Mouse (Mus musculus) heart, embryonic 12.5 days (tissue): ENCODE results near the gene Vmn1r209. TPM values are rescaled to one million over a fixed set of nuclear protein-coding genes. Genes with fewer than 3 reads are reported as not detected.
"Not testable (repeated sequence)": the region's sequence is repeated elsewhere in the genome, so short reads cannot be mapped to it uniquely, and the experiment has no call there.

Source experiments
- ATAC-seq: fragments of 200-750 bp; cut with Nextera tagmentation; 2 replicates; pipeline ENCODE4 v1.8.0; 2017; ENCODE audit warnings: moderate TSS enrichment, moderate library complexity; ENCODE audit not compliant: insufficient number of reproducible peaks, low FRiP score
- H3K27ac ChIP-seq: fragments of 300-500 bp; sonication (generic); 2 replicates; pipeline ENCODE4 v1.5.1; 2016; ENCODE audit warnings: mild to moderate bottlenecking, moderate library complexity; ENCODE audit not compliant: poor library complexity, severe bottlenecking
- H3K27me3 ChIP-seq: fragments of 300-500 bp; sonication (generic); replicated peaks from 2 replicates; pipeline ENCODE4 v1.6.1; 2016; ENCODE audit warnings: mild to moderate bottlenecking, moderate library complexity
- H3K36me3 ChIP-seq: fragments of 300-500 bp; sonication (generic); 2 replicates; pipeline ENCODE4 v1.6.1; 2016; ENCODE audit warnings: mild to moderate bottlenecking, moderate library complexity
- H3K4me1 ChIP-seq: fragments of 300-500 bp; sonication (generic); replicated peaks from 2 replicates; pipeline ENCODE4 v1.6.1; 2016; ENCODE audit warnings: mild to moderate bottlenecking
- H3K4me2 ChIP-seq: fragments of 300-500 bp; sonication (generic); 2 replicates; pipeline ENCODE4 v1.6.1; 2016; ENCODE audit warnings: mild to moderate bottlenecking, moderate library complexity
- H3K4me3 ChIP-seq: fragments of 300-500 bp; sonication (generic); 2 replicates; pipeline ENCODE4 v1.5.1; 2016; ENCODE audit warnings: mild to moderate bottlenecking
- H3K9ac ChIP-seq: fragments of 300-500 bp; sonication (generic); 2 replicates; pipeline ENCODE4 v1.6.1; 2016; ENCODE audit warnings: mild to moderate bottlenecking, moderate library complexity
- H3K9me3 ChIP-seq: fragments of 300-500 bp; sonication (generic); replicated peaks from 2 replicates; pipeline ENCODE4 v1.6.1; 2016; ENCODE audit warnings: mild to moderate bottlenecking, moderate library complexity
- WGBS: fragments of 180-500 bp; shearing (Covaris S2); methylation state at CpG from one replicate; pipeline ENCODE4 v1.1.7; 2016; 5-methylcytosine and 5-hydroxymethylcytosine counted together
- polyA plus RNA-seq: library from polyadenylated mRNA; unstranded; fragments of >200 nt; fragmentation: Nextera tagmentation; extraction: Ambion mirVana; gene quantifications from 2 replicates; pipeline ENCODE4 v1.2.1, GENCODE M21; 2016

The Vmn1r209 gene
- polyA plus RNA-seq: not detected in 2 replicates

DNA sequence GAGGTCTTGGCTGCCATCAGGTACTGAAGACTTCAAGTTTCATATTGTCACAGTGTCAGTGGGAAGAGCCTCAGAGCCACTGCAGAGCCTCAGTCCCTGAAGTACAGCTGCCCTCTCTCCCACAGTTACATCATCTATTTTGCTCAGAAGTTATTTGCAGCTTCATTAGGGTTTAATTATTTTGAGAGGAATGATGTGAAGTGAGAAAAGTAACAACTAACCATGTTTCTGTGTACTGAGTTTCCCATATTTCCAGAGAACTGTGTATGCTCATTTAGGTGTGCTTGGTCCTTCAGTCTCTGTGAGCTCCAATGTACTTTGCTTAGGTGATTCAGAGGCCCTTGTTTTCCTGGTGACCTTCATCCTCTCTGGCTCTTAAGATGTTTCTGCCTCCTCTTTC lies at the start of gene Vmn1r209:
Vmn1r209 (minus strand) TSS at position 101 of the 400 bp plus-strand sequence.
- not testable (repeated sequence) for H3K4me3 ChIP-seq, H3K27ac ChIP-seq, H3K9ac ChIP-seq, ATAC-seq, H3K4me2 ChIP-seq, H3K27me3 ChIP-seq, H3K9me3 ChIP-seq, H3K4me1 ChIP-seq, H3K36me3 ChIP-seq

DNA sequence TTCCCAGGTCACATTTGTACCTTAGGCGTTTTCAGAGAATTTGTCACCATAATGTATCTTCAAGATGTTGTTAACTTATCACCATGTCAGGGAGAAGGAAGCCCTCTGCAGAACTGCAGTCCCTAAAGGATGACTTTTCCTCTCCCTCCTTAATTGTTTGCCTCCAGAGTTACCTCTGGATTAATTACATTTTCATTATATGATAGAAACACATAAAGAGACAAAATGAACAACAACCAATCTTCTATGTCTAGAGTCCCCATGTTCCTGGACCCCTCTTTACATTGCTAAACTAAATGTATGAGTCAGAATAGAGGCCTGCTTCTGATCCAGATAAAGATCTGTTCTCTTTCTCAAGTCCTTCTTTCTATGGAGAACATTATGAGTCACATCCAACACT lies 48.0 kb upstream of the Vmn1r209 start, which contains the start of gene Vmn1r211:
Vmn1r211 (minus strand) TSS at position 101 of the 400 bp plus-strand sequence.
- H3K4me3 ChIP-seq: no peak within 1 kb of the TSS
- no peak for ATAC-seq
- 41% methylated on average over 1 of the region's 1 CpGs for WGBS

DNA sequence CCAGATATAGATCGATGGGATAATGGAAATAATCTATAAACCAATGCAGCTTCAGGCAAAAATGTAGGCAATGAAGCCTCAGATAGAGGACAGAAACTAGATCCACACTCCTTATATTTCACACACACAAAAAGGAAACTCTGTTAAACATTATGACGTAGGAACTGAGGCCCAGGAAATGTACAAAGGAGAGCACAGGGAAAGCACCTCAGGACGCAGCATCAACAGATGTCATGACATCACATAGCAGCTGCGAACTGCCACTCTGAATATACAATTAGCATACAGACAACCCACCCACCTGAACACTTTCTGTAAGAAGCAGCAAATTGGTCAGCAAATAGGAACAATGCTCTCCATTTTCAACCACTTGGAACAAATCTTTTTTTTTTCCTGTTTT lies 45.3 kb upstream of the Vmn1r209 start:
- no peak for ATAC-seq
- no peaks in the 10 kb centered on the region for H3K4me1 ChIP-seq
- WGBS: 70% methylated on average over 4 of the region's 4 CpGs
- no peak overlapping the region for H3K4me2 ChIP-seq
- no peak overlapping the region for H3K9ac ChIP-seq
- H3K36me3 ChIP-seq: no peaks in the 10 kb centered on the region
- H3K9me3 ChIP-seq: no peaks in the 10 kb centered on the region; the same call in 1 of the 2 replicates
- H3K27me3 ChIP-seq: no peaks in the 10 kb centered on the region
- H3K27ac ChIP-seq: no peak overlapping the region
- H3K4me3 ChIP-seq: no peak overlapping the region

More for the DNA sequence above, 48.0 kb upstream of the Vmn1r209 start, which contains the start of gene Vmn1r211:
- no peak within 1 kb of the TSS for H3K27ac ChIP-seq
- no peaks in the 10 kb centered on the region for H3K27me3 ChIP-seq
- H3K4me2 ChIP-seq: no peak within 1 kb of the TSS
- H3K4me1 ChIP-seq: no peaks in the 10 kb centered on the region
- H3K9me3 ChIP-seq: no peaks in the 10 kb centered on the region; the same call in 1 of the 2 replicates
- no peaks in the 10 kb centered on the region for H3K36me3 ChIP-seq
- no peak within 1 kb of the TSS for H3K9ac ChIP-seq

DNA sequence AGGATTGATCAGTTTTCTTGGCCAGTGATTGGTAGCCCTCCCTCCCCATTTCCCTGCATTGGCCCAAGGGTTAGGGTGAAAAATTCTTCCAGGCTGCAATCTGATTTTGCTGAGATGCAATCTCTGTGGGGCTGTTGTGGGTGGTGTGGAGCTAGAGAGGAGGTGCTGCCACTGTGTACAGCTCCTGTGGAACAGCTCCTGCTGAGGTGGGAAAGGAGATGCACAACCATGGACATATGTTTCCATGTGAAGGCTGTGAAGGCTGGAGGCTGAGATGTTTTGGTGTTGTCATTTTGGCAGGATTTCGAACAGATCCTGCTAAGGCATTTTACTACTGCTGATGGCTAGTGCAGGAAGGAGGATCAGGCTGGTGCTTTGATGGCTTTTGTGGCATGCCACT lies 37.3 kb upstream of the Vmn1r209 start:
- WGBS: 61% methylated on average over 1 of the region's 1 CpGs

DNA sequence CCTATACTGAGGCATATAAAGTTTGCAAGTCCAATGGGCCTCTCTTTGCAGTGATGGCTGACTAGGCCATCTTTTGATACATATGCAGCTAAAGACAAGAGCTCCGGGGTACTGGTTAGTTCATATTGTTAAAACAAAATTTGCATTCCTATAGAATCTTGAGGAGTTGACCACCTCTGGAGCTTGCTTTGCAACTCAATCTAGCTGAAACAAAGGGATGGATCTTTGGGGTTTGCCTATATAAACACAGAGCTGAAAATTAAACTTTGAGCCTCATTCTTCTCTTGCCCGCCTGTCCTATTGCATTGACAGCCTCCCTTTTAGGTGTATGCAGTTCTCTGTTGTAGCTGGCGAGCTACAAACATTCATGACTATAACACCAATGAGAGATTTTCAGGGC lies 34.8 kb upstream of the Vmn1r209 start:
- H3K9me3 ChIP-seq, H3K4me1 ChIP-seq, H3K27ac ChIP-seq, H3K4me3 ChIP-seq, H3K9ac ChIP-seq, ATAC-seq, H3K4me2 ChIP-seq, H3K27me3 ChIP-seq, H3K36me3 ChIP-seq: not testable (repeated sequence)
- 74% methylated on average over 3 of the region's 3 CpGs for WGBS

More for the DNA sequence above, 37.3 kb upstream of the Vmn1r209 start:
- Histone ChIP-seq H3K27ac (no peak overlapping the region), H3K36me3 (no peaks in the 10 kb centered on the region), H3K4me3 (no peak overlapping the region), H3K4me2 (no peak overlapping the region), H3K4me1 (no peaks in the 10 kb centered on the region), H3K9me3 (no peaks in the 10 kb centered on the region), H3K9ac (no peak overlapping the region), H3K27me3 (no peaks in the 10 kb centered on the region)
- no peak for ATAC-seq

DNA sequence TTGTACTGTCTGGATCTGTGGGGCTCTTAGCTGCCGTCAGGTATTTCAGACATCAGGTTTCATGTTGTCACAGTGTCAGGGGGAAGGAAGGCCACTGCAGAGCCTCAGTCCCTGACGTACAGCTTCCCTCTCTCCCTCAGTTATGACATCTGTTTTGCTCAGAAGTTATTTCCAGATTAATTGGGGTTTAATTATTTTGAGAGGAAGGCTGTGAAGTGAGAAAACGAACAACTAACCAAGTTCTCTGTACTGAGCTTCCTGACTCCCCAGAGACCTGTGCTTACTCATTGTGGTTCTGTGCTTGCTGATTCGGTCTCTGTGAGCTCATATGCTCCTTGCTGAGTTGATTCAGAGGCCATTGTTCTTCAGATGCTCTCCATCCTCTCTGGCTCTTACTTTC lies 21.8 kb upstream of the Vmn1r209 start, which contains the start of gene Vmn1r210:
Vmn1r210 (minus strand) TSS at position 101 of the 400 bp plus-strand sequence.
- no peak within 1 kb of the TSS for H3K4me2 ChIP-seq
- no peak within 1 kb of the TSS for H3K4me3 ChIP-seq
- 0 out of 2 replicates have a peak, but pooled peaks cover 4% of the 10 kb centered on the region for H3K4me1 ChIP-seq
- no peaks in the 10 kb centered on the region for H3K9me3 ChIP-seq
- no peak for ATAC-seq
- H3K36me3 ChIP-seq: no peaks in the 10 kb centered on the region
- H3K27me3 ChIP-seq: no peaks in the 10 kb centered on the region
- no peak within 1 kb of the TSS for H3K27ac ChIP-seq
- WGBS: 54% methylated on average over 4 of the region's 4 CpGs
- no peak within 1 kb of the TSS for H3K9ac ChIP-seq

DNA sequence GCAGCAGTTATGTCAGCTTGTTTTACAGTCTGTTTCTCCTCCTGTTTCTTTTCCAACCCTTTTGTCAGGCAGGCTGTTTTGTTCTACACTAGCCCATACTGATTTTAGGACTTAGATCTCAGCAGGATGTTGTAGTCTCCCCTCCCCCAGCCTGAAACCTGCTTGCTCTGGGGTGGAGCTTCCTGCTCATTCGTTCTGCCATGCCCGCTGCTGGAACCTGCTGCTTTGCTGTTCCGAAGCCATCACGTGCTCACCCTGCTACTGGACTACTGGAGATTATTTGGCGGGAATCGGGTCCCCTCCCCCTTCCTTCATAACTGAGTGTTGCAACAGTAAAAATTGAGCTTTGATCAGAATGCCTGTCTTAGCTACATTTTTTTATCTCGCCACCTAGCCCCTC lies 19.9 kb upstream of the Vmn1r209 start:
- WGBS: 31% methylated on average over 7 of the region's 7 CpGs
- ATAC-seq, H3K4me1 ChIP-seq, H3K27me3 ChIP-seq, H3K27ac ChIP-seq, H3K4me3 ChIP-seq, H3K9me3 ChIP-seq, H3K36me3 ChIP-seq, H3K4me2 ChIP-seq, H3K9ac ChIP-seq: not testable (repeated sequence)

DNA sequence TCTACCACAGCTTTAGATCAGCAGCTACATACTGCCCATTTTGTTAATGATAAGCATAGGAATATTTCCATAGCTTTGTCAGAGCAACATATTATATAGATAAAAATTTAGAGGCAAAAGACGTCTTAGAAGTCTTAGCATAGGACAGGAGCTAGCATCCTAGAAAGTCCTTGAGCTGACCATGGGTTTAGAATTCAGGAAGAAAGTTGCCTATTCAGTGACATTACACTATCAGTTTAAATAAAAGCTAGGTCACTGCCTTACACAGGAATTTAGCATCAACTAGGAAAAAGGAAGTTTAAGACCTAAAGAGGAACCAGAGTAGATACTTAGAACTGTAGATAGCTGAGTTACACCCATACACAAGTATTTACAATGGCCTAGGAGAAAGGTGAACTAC lies 12.1 kb upstream of the Vmn1r209 start:
- WGBS: 70% methylated on average over 1 of the region's 1 CpGs
- H3K4me2 ChIP-seq, H3K27ac ChIP-seq, H3K9me3 ChIP-seq, H3K4me3 ChIP-seq, ATAC-seq, H3K27me3 ChIP-seq, H3K9ac ChIP-seq, H3K36me3 ChIP-seq, H3K4me1 ChIP-seq: not testable (repeated sequence)

DNA sequence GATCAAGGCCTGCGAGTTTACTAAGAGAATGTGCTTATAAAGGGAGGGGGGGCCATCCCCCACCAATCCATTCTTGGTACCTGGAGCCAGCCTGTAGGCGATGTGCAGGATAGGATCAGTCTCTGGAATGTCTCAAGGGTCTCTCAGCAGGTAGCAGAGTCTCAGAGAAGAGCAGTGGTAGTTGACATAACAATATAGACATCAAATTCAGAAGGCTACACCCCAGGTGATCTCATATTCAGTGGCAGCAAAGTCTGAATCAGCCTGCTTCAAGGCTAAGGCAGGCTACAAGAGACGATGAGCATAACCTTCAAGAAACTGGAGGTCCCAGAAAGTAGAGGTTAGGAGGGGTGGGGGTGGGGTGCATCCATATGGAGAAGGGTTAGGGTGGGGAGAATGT lies 21.4 kb downstream of the Vmn1r209 start:
- WGBS: 76% methylated on average over 3 of the region's 3 CpGs

DNA sequence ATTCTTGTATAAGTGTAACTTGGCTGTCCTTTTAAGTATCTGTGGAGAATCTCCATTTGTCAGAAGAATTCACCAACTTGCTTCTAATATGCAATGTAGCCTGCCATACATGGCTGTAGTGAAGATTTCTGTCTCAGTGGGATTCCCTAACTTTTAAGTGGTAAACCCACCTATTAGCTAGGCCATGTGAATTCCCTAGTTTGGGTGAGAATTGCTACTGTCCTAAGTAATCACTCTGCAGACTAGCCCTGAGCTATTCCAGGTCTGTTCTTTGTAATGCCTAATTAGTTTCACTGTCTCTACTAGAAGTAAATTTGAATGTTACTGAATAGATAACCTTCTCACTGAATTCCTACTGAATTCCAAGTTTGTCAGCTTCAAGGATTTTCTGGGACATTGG lies 25.3 kb downstream of the Vmn1r209 start:
- H3K27me3 ChIP-seq, ATAC-seq, H3K27ac ChIP-seq, H3K9ac ChIP-seq, H3K4me1 ChIP-seq, H3K9me3 ChIP-seq, H3K4me3 ChIP-seq, H3K4me2 ChIP-seq, H3K36me3 ChIP-seq: not testable (repeated sequence)

More for the DNA sequence above, 21.4 kb downstream of the Vmn1r209 start:
- not testable (repeated sequence) for H3K9ac ChIP-seq, H3K36me3 ChIP-seq, H3K27me3 ChIP-seq, H3K9me3 ChIP-seq, H3K4me2 ChIP-seq, H3K27ac ChIP-seq, H3K4me1 ChIP-seq, H3K4me3 ChIP-seq, ATAC-seq

DNA sequence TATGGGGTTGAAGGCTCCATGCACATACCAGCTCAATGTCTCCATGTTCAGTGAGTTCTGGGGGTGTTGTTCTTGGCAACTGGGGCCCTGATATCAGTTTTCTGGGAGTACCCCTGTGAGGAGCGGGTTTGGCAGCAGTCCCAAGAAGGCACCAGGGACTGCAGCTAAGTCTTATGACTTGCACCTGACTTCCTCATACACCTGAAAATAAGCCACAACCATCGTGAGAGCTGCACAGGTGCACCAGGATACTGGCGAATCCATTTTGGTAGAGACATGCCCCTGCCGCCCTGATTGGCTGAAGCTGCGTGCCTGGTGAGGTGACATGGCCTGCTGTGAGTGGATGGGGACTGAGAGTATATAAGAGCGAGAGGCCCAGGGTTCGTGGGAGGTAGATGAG lies 32.2 kb downstream of the Vmn1r209 start, which contains the start of gene Vmn1r208:
Vmn1r208 (minus strand) TSS at position 101 of the 400 bp plus-strand sequence.
- H3K9me3 ChIP-seq, H3K4me3 ChIP-seq, H3K27ac ChIP-seq, H3K4me2 ChIP-seq, H3K4me1 ChIP-seq, ATAC-seq, H3K36me3 ChIP-seq, H3K9ac ChIP-seq, H3K27me3 ChIP-seq: not testable (repeated sequence)
- WGBS: no CpG with 5 or more reads among the region's 7 CpGs

DNA sequence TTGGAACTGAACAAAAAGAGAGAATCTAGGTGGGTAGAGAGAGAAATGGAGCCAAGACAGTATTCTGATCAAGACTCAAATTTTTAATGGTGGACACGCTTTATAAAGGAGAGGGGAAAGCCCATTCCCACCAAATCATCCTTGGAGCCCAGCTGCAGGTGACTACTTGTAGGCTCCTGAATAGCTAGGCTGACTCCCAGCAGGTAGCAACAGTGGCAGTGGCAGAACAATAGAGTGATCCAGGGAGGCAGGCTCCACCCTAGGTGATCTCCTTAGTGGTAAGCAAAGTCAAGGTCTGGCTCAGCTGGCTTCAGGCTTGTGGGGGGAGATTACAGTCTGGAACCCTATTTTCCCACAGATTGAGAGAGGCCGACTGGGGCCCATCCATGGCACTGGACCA lies 37.9 kb downstream of the Vmn1r209 start:
- not testable (repeated sequence) for H3K4me2 ChIP-seq, H3K4me3 ChIP-seq, H3K27ac ChIP-seq, H3K36me3 ChIP-seq, ATAC-seq, H3K9ac ChIP-seq, H3K4me1 ChIP-seq, H3K27me3 ChIP-seq, H3K9me3 ChIP-seq
- 69% methylated on average over 1 of the region's 2 CpGs for WGBS
